Mouse (Mus musculus): Measurements from ENCODE around the gene Arhgef17.

DNA sequence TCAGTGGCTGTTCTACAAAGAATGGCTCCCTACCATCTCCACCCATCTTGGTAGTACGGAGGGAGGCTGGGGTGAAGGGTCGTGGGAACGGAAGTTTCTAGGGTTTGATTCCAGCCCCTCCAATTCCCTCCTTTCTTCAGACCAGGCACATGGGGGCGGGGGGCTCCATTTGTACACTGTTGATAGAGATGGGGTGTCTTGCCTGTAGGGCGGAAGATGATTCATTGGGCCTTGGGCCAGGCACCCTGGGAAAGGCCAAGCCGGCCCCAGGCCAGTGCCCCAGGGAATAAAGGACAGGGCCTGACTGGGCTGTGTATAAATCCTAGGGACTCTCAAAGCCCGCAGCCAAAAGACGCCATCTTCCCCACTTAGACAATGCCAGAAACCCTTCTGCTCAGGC, 23.8 kb downstream of the Arhgef17 start:
- no peak for TF ChIP-seq POLR2A (IDR thresholded peaks at IDR 0.05; ENCODE audit: low read depth, low read length)
- no peak for TF ChIP-seq CTCF (IDR thresholded peaks at IDR 0.05; ENCODE audit: extremely low read depth, insufficient read length, insufficient replicate concordance, low read depth, low read length)

Data from small intestine, adult 2 months (tissue).